Mouse (Mus musculus): Measurements from ENCODE around the gene Krt90.

DNA sequence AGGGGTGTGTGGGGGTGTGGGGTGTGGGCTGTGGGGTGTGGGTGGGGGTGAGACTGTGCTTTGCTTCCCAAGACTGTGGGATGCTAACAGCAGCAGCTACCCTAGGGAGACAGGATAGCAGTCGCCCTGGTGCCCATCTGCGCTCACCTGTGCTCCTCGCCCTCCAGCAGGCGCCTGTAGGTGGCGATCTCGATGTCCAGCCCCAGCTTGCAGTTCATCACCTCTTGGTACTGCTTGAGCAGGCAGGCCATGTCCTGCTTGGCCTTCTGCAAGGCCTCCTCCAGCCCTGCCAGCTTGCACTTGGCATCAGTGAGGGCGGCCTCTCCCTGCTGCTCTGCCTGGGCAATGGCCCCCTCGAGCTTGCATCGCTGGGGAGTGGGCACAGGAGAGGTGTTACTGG, 20.2 kb downstream of the Krt90 start:
- TF ChIP-seq EP300 (IDR thresholded peaks at IDR 0.05; ENCODE audit: low read depth) (no peak), CTCF (IDR thresholded peaks at IDR 0.05; ENCODE audit: low read depth) (peak; percentile 26; the same call in 1 of the 2 replicates)

Measured in liver, embryonic 14.5 days (tissue).